Mouse (Mus musculus) CH12.LX (cell line): ENCODE data around the gene Gm49318. TPM values are rescaled to one million over a fixed set of nuclear protein-coding genes. Genes with fewer than 3 reads are reported as not detected.

Source experiments
- DNase-seq: peaks from one replicate; pipeline ENCODE4 v3.0.0-alpha.2; 2013; ENCODE audit errors: extremely low read depth
- H3K27ac ChIP-seq: 2 replicates; pipeline ENCODE4 v1.5.1; 2012; ENCODE audit warnings: low read depth, mild to moderate bottlenecking, control low read depth, moderate library complexity; ENCODE audit not compliant: insufficient read depth
- H3K27me3 ChIP-seq: replicated peaks from 2 replicates; pipeline ENCODE3; 2012; ENCODE audit warnings: inconsistent platforms
- H3K36me3 ChIP-seq, 2 experiments: replicated peaks in 1 of 2; 2 replicates each; pipeline versions ENCODE3 to v1.6.1; 2012; ENCODE audit warnings: inconsistent platforms in 1 of 2, low read length in 1 of 2, mild to moderate bottlenecking in 1 of 2, mixed read lengths in 1 of 2, moderate library complexity in 1 of 2; ENCODE audit not compliant: control insufficient read depth in 1 of 2, insufficient read depth in 1 of 2
- H3K4me1 ChIP-seq, 2 experiments: 2 replicates each; pipeline ENCODE4 v1.6.1; 2012; ENCODE audit warnings: inconsistent platforms in 1 of 2, moderate library complexity in 1 of 2; ENCODE audit not compliant: insufficient read depth in 2 of 2, control insufficient read depth in 1 of 2
- H3K4me2 ChIP-seq: 2 replicates; pipeline ENCODE4 v1.6.1; 2012; ENCODE audit warnings: low read depth, mild to moderate bottlenecking, control low read depth; ENCODE audit not compliant: poor library complexity, insufficient read depth, severe bottlenecking
- H3K4me3 ChIP-seq, 3 experiments: fragments of 150-350 bp in 1 of 3; sonication (generic) in 1 of 3; replicated peaks in 1 of 3; 2 replicates each; pipeline versions ENCODE3 to v1.5.1; 2011 to 2012; ENCODE audit warnings: low read depth in 2 of 3, low read length in 2 of 3, mild to moderate bottlenecking in 2 of 3, moderate library complexity in 2 of 3, control low read depth in 1 of 3, improper control_type of control experiment in 1 of 3, inconsistent platforms in 1 of 3, mixed read lengths in 1 of 3; ENCODE audit not compliant: poor library complexity in 1 of 3
- H3K79me2 ChIP-seq: replicated peaks from 2 replicates; pipeline ENCODE4 v1.6.1; 2012; ENCODE audit warnings: mild to moderate bottlenecking, moderate library complexity; ENCODE audit not compliant: control insufficient read depth, poor library complexity, insufficient read depth, severe bottlenecking; ENCODE audit errors: extremely low read depth
- H3K9ac ChIP-seq: 2 replicates; pipeline ENCODE4 v1.6.1; 2012; ENCODE audit warnings: low read depth, mild to moderate bottlenecking, control low read depth, moderate library complexity; ENCODE audit not compliant: insufficient read depth
- H3K9me3 ChIP-seq: replicated peaks from 2 replicates; pipeline ENCODE3; 2012; ENCODE audit warnings: low read length, inconsistent platforms, mixed read lengths
- CHD2 ChIP-seq: IDR thresholded peaks from 2 replicates; pipeline ENCODE4 v1.6.1; 2011; ENCODE audit warnings: low read length, improper control_type of control experiment
- CTCF ChIP-seq, 2 experiments: IDR thresholded peaks in 1 of 2; conservative IDR thresholded peaks in 1 of 2; 2 replicates each; pipeline ENCODE4 v1.5.1; 2011 to 2012; ENCODE audit warnings: low read depth in 2 of 2, low read length in 2 of 2, improper control_type of control experiment in 1 of 2, inconsistent platforms in 1 of 2, mild to moderate bottlenecking in 1 of 2, moderate library complexity in 1 of 2
- E2F4 ChIP-seq: IDR thresholded peaks from 2 replicates; pipeline ENCODE4 v1.6.1; 2011; ENCODE audit warnings: low read depth, low read length, improper control_type of control experiment; ENCODE audit not compliant: insufficient replicate concordance
- ELF1 ChIP-seq: IDR thresholded peaks from 2 replicates; pipeline ENCODE4 v1.6.1; 2014; ENCODE audit warnings: low read depth, mild to moderate bottlenecking, inconsistent platforms, low read length, improper control_type of control experiment
- GABPA ChIP-seq: IDR thresholded peaks from 2 replicates; pipeline ENCODE4 v1.6.1; 2012; ENCODE audit warnings: low read depth, low read length, improper control_type of control experiment, inconsistent platforms; ENCODE audit not compliant: insufficient replicate concordance
- HCFC1 ChIP-seq: IDR thresholded peaks from 2 replicates; pipeline ENCODE4 v1.6.1; 2012; ENCODE audit warnings: low read depth, mild to moderate bottlenecking, inconsistent platforms, low read length, improper control_type of control experiment
- IRF4 ChIP-seq: IDR thresholded peaks from 2 replicates; pipeline ENCODE4 v1.6.1; 2014; ENCODE audit warnings: low read depth, mild to moderate bottlenecking, inconsistent platforms, low read length, improper control_type of control experiment
- JUND ChIP-seq: conservative IDR thresholded peaks from 2 replicates; pipeline ENCODE4 v1.6.1; 2011; ENCODE audit warnings: low read depth, low read length, improper control_type of control experiment
- KAT2A ChIP-seq: IDR thresholded peaks from 2 replicates; pipeline ENCODE4 v1.6.1; 2012; ENCODE audit warnings: low read length, improper control_type of control experiment, inconsistent platforms; ENCODE audit not compliant: insufficient replicate concordance
- MAFK ChIP-seq: IDR thresholded peaks from 2 replicates; pipeline ENCODE4 v1.6.1; 2011; ENCODE audit warnings: low read length, improper control_type of control experiment; ENCODE audit not compliant: insufficient replicate concordance
- MAX ChIP-seq: IDR thresholded peaks from 2 replicates; pipeline ENCODE4 v1.6.1; 2011; ENCODE audit warnings: low read length, improper control_type of control experiment
- MEF2A ChIP-seq: IDR thresholded peaks from 2 replicates; pipeline ENCODE4 v1.6.1; 2014; ENCODE audit warnings: low read depth, mild to moderate bottlenecking, inconsistent platforms, low read length, improper control_type of control experiment, borderline replicate concordance
- MYC ChIP-seq: IDR thresholded peaks from 2 replicates; pipeline ENCODE4 v1.6.1; 2011; ENCODE audit warnings: low read depth, mild to moderate bottlenecking, improper control_type of control experiment, low read length
- NELFE ChIP-seq: IDR thresholded peaks from 2 replicates; pipeline ENCODE4 v1.6.1; 2011; ENCODE audit warnings: low read depth, low read length, improper control_type of control experiment
- NRF1 ChIP-seq: IDR thresholded peaks from 2 replicates; pipeline ENCODE4 v1.6.1; 2014; ENCODE audit warnings: low read depth, mild to moderate bottlenecking, inconsistent platforms, low read length, improper control_type of control experiment, moderate library complexity
- PAX5 ChIP-seq: IDR thresholded peaks from 2 replicates; pipeline ENCODE4 v1.6.1; 2012; ENCODE audit warnings: low read length, inconsistent platforms, mixed read lengths
- POLR2AphosphoS2 ChIP-seq: IDR thresholded peaks from 2 replicates; pipeline ENCODE4 v1.6.1; 2011; ENCODE audit warnings: low read depth, low read length, improper control_type of control experiment
- RAD21 ChIP-seq: IDR thresholded peaks from 2 replicates; pipeline ENCODE4 v1.6.1; 2011; ENCODE audit warnings: low read depth, mild to moderate bottlenecking, low read length, improper control_type of control experiment, moderate library complexity
- RCOR1 ChIP-seq: conservative IDR thresholded peaks from 2 replicates; pipeline ENCODE4 v1.6.1; 2012; ENCODE audit warnings: low read depth, mild to moderate bottlenecking, inconsistent platforms, low read length, improper control_type of control experiment
- SMC3 ChIP-seq: IDR thresholded peaks from 2 replicates; pipeline ENCODE4 v1.6.1; 2011; ENCODE audit warnings: low read depth, low read length, improper control_type of control experiment
- TCF12 ChIP-seq: IDR thresholded peaks from 2 replicates; pipeline ENCODE4 v1.6.1; 2014; ENCODE audit warnings: low read depth, mild to moderate bottlenecking, inconsistent platforms, low read length, improper control_type of control experiment
- UBTF ChIP-seq: IDR thresholded peaks from 2 replicates; pipeline ENCODE4 v1.6.1; 2012; ENCODE audit warnings: low read depth, mild to moderate bottlenecking, inconsistent platforms, low read length, improper control_type of control experiment, moderate library complexity
- USF1 ChIP-seq: IDR thresholded peaks from 2 replicates; pipeline ENCODE4 v1.6.1; 2014; ENCODE audit warnings: low read depth, mild to moderate bottlenecking, inconsistent platforms, low read length, improper control_type of control experiment
- USF2 ChIP-seq: conservative IDR thresholded peaks from 2 replicates; pipeline ENCODE4 v1.6.1; 2011; ENCODE audit warnings: low read depth, low read length, improper control_type of control experiment
- ZKSCAN1 ChIP-seq: IDR thresholded peaks from 2 replicates; pipeline ENCODE4 v1.6.1; 2012; ENCODE audit warnings: low read depth, inconsistent platforms, low read length, improper control_type of control experiment, borderline replicate concordance
- ZMIZ1 ChIP-seq: IDR thresholded peaks from 2 replicates; pipeline ENCODE4 v1.6.1; 2012; ENCODE audit warnings: low read depth, mild to moderate bottlenecking, inconsistent platforms, low read length, improper control_type of control experiment
- ZNF384 ChIP-seq: IDR thresholded peaks from 2 replicates; pipeline ENCODE4 v1.6.1; 2012; ENCODE audit warnings: low read depth, low read length, improper control_type of control experiment, inconsistent platforms
- dilution Hi-C: fragments of 300-500 bp; cut with MboI; formaldehyde crosslinking; loops from 2 replicates; pipeline ENCODE4 v1.14.3; 2020; ENCODE audit warnings: low sequenced_read_pairs; ENCODE audit not compliant: extremely low pct_unique_long_range_greater_than_20kb, extremely low pct_ligation_motif_present
- in situ Hi-C: fragments of 300-500 bp; cut with MboI; formaldehyde crosslinking; loops from 3 replicates; pipeline ENCODE4 v1.14.3; 2019; ENCODE audit warnings: low sequenced_read_pairs, low pct_ligation_motif_present, low pct_unique_long_range_greater_than_20kb, mixed read lengths
- polyA plus RNA-seq: library from polyadenylated mRNA; unstranded; fragments of >175 nt; gene quantifications from 2 replicates; pipeline ENCODE4 v1.2.1, GENCODE M21; 2012; ENCODE audit warnings: low read depth; ENCODE audit not compliant: insufficient read length
- total RNA-seq, 2 experiments: library from RNA; depleted of rRNA; stranded (reverse); fragments of 300-350 nt in 1 of 2; fragments of >200 nt in 1 of 2; gene quantifications; 2 replicates each; pipeline ENCODE4 v1.2.3; 2012 to 2014

The Gm49318 gene
- total and polyA plus RNA-seq, 3 experiments: not detected

DNA sequence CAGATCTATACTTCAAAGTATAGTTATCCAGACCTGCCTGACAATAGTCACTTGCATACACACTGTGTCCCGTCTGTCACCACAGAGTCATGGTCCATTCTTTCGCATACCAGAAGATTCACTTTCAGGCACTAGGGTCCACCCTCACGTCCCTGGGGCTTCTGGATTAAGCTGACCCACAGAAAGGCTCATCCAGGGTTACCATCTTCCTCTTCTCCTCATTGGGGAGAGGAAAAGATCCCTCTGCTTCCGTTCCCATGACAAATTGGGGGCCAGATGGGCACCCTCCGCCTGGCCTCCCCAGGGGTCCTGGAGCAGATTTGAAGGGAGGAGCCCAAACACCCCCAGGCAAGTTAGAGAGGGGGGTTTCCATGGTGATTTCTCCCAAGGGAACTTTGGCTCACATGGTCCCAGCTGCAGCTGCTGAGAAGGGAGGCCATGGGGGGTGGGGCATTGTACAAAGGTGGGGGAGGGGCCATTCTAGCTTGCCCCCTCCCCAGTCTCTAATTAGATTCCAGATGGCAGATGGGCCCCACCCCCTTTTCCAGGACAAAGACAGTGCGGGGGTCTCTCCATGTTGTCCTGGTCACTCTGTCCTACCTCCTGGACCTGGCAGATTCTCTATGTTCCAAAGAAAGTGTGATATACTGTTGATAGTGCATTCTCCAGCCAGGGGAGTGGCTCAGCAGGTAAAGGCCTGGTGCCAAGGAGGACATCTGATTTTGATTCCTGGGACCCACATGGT lies 35.6 kb downstream of the Gm49318 start:
- Histone ChIP-seq H3K9me3 (peaks cover 2% of the 10 kb centered on the region), H3K4me2 (no peak overlapping the region), H3K79me2 (no peaks in the 10 kb centered on the region), H3K27ac (no peak overlapping the region), H3K4me1 (peaks cover 0 to 8% of the 10 kb centered on the region in 2 experiments; a peak in 1 of 4 replicates), H3K4me3 (no peak overlapping the region), H3K27me3 (peaks cover 1% of the 10 kb centered on the region), H3K36me3 (no peaks in the 10 kb centered on the region), H3K9ac (no peak overlapping the region)
- TF ChIP-seq MAX (no peak), UBTF (no peak), E2F4 (no peak), ZMIZ1 (no peak), KAT2A (no peak), RCOR1 (no peak), CTCF (conservative IDR thresholded peaks at IDR 0.05 in 1 of 2, IDR thresholded peaks at IDR 0.05 in 1 of 2; ENCODE audit: low read depth in 2 of 2, low read length in 2 of 2) (no peak), POLR2AphosphoS2 (no peak), RAD21 (no peak), USF1 (no peak), JUND (no peak), MEF2A (no peak), ZKSCAN1 (no peak)
- DNase-seq: no peak
- dilution Hi-C loops: no loop called here
- in situ Hi-C loops: no loop called here

DNA sequence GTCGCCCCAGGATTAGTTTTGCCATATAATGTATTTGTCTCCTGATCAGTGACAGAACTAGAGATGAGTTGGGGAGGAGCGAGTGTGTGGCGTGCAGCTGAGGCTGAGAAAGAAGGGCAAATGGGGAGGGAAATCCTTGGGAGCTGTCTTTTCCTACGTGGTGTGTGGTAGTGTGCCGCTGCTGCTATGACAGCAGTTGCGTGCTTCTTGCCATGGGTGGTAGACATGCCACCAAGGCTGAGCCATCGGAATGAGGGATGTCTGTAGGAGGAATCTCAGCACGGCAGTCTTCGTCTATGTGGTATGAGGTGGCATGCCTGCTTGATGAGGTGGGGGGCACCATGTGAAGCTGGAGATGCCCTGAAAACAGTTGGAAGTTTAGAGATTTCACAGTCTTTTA lies 40.7 kb downstream of the Gm49318 start:
- Histone ChIP-seq H3K27me3 (peaks cover 9% of the 10 kb centered on the region), H3K4me3 (no peak overlapping the region), H3K27ac (no peak overlapping the region), H3K4me1 (peaks cover 2 to 3% of the 10 kb centered on the region in 2 experiments; a peak in 1 of 4 replicates), H3K4me2 (no peak overlapping the region), H3K79me2 (no peaks in the 10 kb centered on the region), H3K9ac (no peak overlapping the region), H3K9me3 (no peaks in the 10 kb centered on the region), H3K36me3 (no peaks in the 10 kb centered on the region)
- in situ Hi-C loops (no loop called here), dilution Hi-C loops (no loop called here)
- DNase-seq: no peak
- TF ChIP-seq SMC3 (no peak), HCFC1 (no peak), USF1 (no peak), TCF12 (no peak), ELF1 (no peak), ZKSCAN1 (no peak), UBTF (no peak), GABPA (no peak), ZNF384 (no peak), NELFE (no peak), POLR2AphosphoS2 (no peak), USF2 (no peak), MAFK (no peak), MYC (no peak), MAX (no peak), NRF1 (no peak), PAX5 (no peak), MEF2A (no peak), IRF4 (no peak), CHD2 (no peak)
